Mouse (Mus musculus) liver, postnatal 0 days (tissue): ENCODE results near the gene Aimp1. TPM values are rescaled to one million over a fixed set of nuclear protein-coding genes. Genes with fewer than 3 reads are reported as not detected.

Experiments used
- ATAC-seq: fragments of 200-750 bp; cut with Nextera tagmentation; 2 replicates; pipeline ENCODE4 v1.8.0; 2017; ENCODE audit warnings: mild to moderate bottlenecking, moderate library complexity
- DNase-seq: peaks from one replicate; pipeline ENCODE4 v3.0.0-alpha.2; 2016
- H3K27ac ChIP-seq: fragments of 300-500 bp; sonication (generic); 2 replicates; pipeline ENCODE4 v1.5.1; 2014; ENCODE audit warnings: antibody characterized with exemption, moderate library complexity, mild to moderate bottlenecking, low read depth
- H3K27me3 ChIP-seq: fragments of 300-500 bp; sonication (generic); 2 replicates; pipeline ENCODE4 v1.6.1; 2014; ENCODE audit warnings: low read length, control low read depth, mixed read lengths; ENCODE audit not compliant: insufficient read depth
- H3K36me3 ChIP-seq: fragments of 300-500 bp; sonication (generic); replicated peaks from 2 replicates; pipeline ENCODE4 v1.6.1; 2014; ENCODE audit warnings: mild to moderate bottlenecking, control low read depth, low read length, moderate library complexity, mixed read lengths; ENCODE audit not compliant: insufficient read depth
- H3K4me1 ChIP-seq: fragments of 300-500 bp; sonication (generic); 2 replicates; pipeline ENCODE4 v1.6.1; 2014; ENCODE audit warnings: antibody characterized with exemption, mild to moderate bottlenecking, control low read depth; ENCODE audit not compliant: insufficient read depth
- H3K4me2 ChIP-seq: fragments of 300-500 bp; sonication (generic); 2 replicates; pipeline ENCODE4 v1.6.1; 2014; ENCODE audit warnings: low read depth, mild to moderate bottlenecking, low read length, moderate library complexity, mixed read lengths
- H3K4me3 ChIP-seq: fragments of 300-500 bp; sonication (generic); 2 replicates; pipeline ENCODE4 v1.5.1; 2014; ENCODE audit warnings: low read depth, low read length
- H3K9ac ChIP-seq: fragments of 300-500 bp; sonication (generic); replicated peaks from 2 replicates; pipeline ENCODE4 v1.6.1; 2014; ENCODE audit warnings: mild to moderate bottlenecking, moderate library complexity
- H3K9me3 ChIP-seq: fragments of 300-500 bp; sonication (generic); 2 replicates; pipeline ENCODE4 v1.6.1; 2016; ENCODE audit warnings: mild to moderate bottlenecking, control low read depth, low read length, mixed read lengths
- CTCF ChIP-seq: sonication (generic); IDR thresholded peaks from 2 replicates; pipeline ENCODE4 v1.5.1; 2016; ENCODE audit warnings: antibody characterized with exemption, low read depth
- EP300 ChIP-seq: IDR thresholded peaks from 2 replicates; pipeline ENCODE4 v1.6.1; 2016; ENCODE audit warnings: antibody characterized with exemption, low read depth, mild to moderate bottlenecking
- WGBS: fragments of 180-500 bp; shearing (Covaris S2); extraction: QIAGEN DNeasy Blood & Tissue Kit; methylation state at CpG from one replicate; pipeline ENCODE4 v1.1.7; 2014; ENCODE audit not compliant: insufficient replicate concordance; 5-methylcytosine and 5-hydroxymethylcytosine counted together
- polyA plus RNA-seq: library from polyadenylated mRNA; unstranded; fragments of >200 nt; fragmentation: Nextera tagmentation; extraction: Ambion mirVana; gene quantifications from 2 replicates; pipeline ENCODE4 v1.2.1, GENCODE M21; 2015

Aimp1 gene
- polyA plus RNA-seq, result 28.2 and 29.8 TPM in 2 replicates

DNA sequence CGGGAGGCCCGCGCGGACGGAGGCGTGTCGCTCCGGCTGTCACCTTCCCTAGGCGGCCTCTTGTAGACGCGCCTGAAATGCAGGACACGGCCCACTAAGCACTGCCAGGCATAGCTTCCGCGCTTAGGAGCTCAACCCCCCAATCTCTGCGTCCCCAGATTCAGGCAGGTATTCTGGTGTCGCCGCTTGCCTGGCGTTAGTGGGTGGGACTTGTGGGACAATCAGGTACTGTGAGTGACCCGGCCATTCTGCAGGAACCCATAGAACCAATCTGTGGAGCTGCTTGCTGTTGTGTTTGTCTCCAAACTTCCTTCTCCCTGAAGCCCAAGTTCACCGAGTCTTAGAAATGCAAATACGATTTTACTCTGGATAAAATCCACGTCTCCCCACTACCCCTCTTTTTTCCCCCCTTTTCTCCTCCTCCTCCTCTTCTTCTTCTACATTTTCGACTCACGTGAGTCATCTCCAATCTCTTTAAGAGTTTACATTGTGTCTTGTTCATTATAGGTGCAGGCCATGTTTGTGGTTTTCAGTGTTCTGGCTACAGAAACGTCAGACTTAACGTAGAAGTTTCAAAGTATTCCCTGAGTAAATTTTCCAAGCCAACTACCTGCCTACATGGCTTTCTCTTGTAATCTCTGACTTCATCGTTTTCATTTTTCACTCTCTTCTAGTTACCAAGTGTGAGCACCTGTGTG lies at the start of gene Aimp1:
Gene Aimp1, minus strand, starts transcription at position 140 of the 698 bp plus-strand sequence.
- no peak for ATAC-seq
- Histone ChIP-seq H3K4me2 (peak within 1 kb of the TSS; percentile 76), H3K27ac (peak within 1 kb of the TSS; percentile 85), H3K4me1 (peaks cover 7% of the 10 kb centered on the region), H3K9ac (peak within 1 kb of the TSS; percentile 92), H3K9me3 (no peaks in the 10 kb centered on the region), H3K4me3 (peak within 1 kb of the TSS; percentile 65), H3K27me3 (no peaks in the 10 kb centered on the region), H3K36me3 (peaks cover 3% of the 10 kb centered on the region; the same call in 1 of the 2 replicates)
- WGBS, result 2% methylated on average over 27 of the region's 27 CpGs
- DNase-seq, result no peak
- TF ChIP-seq EP300 (no peak), CTCF (no peak)

DNA sequence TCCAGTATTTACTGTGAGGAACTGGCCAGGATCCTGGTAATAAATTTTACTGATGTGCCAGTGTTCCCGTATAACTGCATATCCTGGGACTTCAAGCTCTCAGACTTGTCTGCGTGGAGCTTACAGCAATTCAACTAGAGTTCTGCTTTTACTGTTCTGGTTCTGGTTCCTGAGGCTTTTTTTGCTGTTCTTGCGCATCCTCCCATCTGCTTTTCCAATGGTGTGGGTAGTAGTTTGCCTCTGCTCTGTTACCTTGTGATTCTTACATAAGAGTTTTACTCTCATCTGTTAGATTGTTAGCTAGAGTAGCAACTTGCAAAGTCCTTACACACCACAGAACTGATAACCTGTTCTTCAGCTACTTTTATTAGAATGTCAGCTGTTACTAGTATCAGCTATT lies 40.2 kb upstream of the Aimp1 start:
- no peak for ATAC-seq
- WGBS, result 87% methylated on average over 3 of the region's 3 CpGs
- Histone ChIP-seq H3K4me2 (no peak overlapping the region), H3K4me3 (no peak overlapping the region), H3K9ac (no peak overlapping the region), H3K36me3 (peaks cover 21% of the 10 kb centered on the region), H3K4me1 (no peaks in the 10 kb centered on the region), H3K27me3 (no peaks in the 10 kb centered on the region), H3K27ac (no peak overlapping the region), H3K9me3 (no peaks in the 10 kb centered on the region)
- DNase-seq, result no peak
- TF ChIP-seq EP300 (no peak), CTCF (no peak)

DNA sequence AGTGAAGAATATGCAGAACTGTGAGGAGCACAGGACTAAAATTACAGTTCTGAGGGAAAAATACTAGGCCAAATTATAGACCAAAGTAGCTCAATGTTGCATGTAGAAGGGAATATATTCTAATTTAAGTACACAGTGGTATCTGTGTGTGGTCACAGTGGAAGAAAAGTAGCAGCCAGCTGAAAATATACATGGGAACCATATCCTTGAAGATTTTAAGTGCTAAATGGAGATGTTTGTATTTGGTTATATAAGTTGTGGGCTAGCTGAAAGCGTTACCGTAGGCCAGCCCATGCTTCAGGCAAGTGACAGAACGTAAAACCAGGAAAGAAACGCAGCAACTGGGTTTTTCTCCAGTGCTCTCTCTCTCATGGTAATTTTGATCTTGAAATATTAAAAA lies 33.1 kb upstream of the Aimp1 start:
- Histone ChIP-seq H3K4me3 (no peak overlapping the region), H3K36me3 (peaks cover 2% of the 10 kb centered on the region; the same call in 1 of the 2 replicates), H3K4me1 (no peaks in the 10 kb centered on the region), H3K4me2 (no peak overlapping the region), H3K27ac (no peak overlapping the region), H3K9ac (no peak overlapping the region), H3K27me3 (no peaks in the 10 kb centered on the region), H3K9me3 (no peaks in the 10 kb centered on the region)
- ATAC-seq (no peak), DNase-seq (no peak)
- TF ChIP-seq CTCF (no peak), EP300 (no peak)
- WGBS, result 92% methylated on average over 4 of the region's 4 CpGs

DNA sequence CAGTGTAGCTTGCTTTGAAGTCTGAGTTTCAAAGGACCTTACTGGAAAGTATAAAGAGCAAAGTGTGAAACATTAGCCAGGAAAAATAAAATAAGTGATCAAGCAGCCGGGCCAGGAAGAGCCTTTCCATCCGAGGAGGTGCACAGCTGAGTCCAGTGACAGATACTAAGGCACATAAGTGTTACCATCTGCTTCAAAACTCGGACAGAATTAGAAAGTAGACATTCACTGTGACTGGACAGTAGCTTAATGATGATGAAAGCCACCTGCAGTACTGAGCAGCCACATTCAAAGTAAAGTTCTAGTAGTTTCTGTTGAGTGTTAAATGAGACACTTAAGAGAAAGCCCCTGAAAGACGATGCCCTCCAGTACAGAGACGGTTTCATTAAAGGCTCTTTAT lies 29.7 kb upstream of the Aimp1 start:
- WGBS, result 87% methylated on average over 5 of the region's 5 CpGs
- Histone ChIP-seq H3K27me3 (no peaks in the 10 kb centered on the region), H3K4me2 (no peak overlapping the region), H3K9ac (no peak overlapping the region), H3K27ac (no peak overlapping the region), H3K9me3 (no peaks in the 10 kb centered on the region), H3K4me1 (no peaks in the 10 kb centered on the region), H3K36me3 (peaks cover 2% of the 10 kb centered on the region; the same call in 1 of the 2 replicates), H3K4me3 (no peak overlapping the region)
- no peak for TF ChIP-seq EP300
- TF ChIP-seq CTCF, result no peak
- ATAC-seq (no peak), DNase-seq (no peak)

DNA sequence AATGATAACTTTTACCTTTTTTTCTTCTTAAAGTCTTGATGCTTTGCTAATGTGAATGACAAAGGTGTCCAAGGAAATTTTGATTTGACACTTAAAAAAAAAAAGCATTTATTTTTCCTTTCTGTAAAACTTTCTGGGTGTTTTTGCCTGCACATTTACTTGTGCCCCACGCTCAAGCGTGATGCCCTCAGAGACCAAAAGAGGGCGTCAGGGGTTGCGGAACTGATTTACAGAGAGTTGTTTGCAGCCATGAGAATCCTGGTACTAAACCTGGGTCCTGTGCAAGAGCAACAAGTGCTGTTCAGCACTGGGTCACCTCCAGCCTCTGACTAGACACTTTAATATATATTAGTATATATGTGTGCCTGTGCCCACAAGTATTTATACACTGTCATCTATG lies 22.8 kb upstream of the Aimp1 start:
- no peak overlapping the region for H3K9ac ChIP-seq
- H3K36me3 ChIP-seq, result no peaks in the 10 kb centered on the region
- DNase-seq (no peak), ATAC-seq (no peak)
- no peaks in the 10 kb centered on the region for H3K27me3 ChIP-seq
- TF ChIP-seq CTCF (0 out of 2 replicates have a peak, but pooled peaks have one; percentile 11), EP300 (no peak)
- H3K4me3 ChIP-seq, result no peak overlapping the region
- no peak overlapping the region for H3K4me2 ChIP-seq
- H3K4me1 ChIP-seq, result no peaks in the 10 kb centered on the region
- 85% methylated on average over 4 of the region's 4 CpGs for WGBS
- no peak overlapping the region for H3K27ac ChIP-seq
- no peaks in the 10 kb centered on the region for H3K9me3 ChIP-seq

- no peak for DNase-seq
- H3K27me3 ChIP-seq, result no peaks in the 10 kb centered on the region
- H3K36me3 ChIP-seq, result no peaks in the 10 kb centered on the region
- ATAC-seq, result no peak
- no peak overlapping the region for H3K9ac ChIP-seq
- no peak overlapping the region for H3K4me3 ChIP-seq
- no peak overlapping the region for H3K4me2 ChIP-seq
- H3K4me1 ChIP-seq, result no peaks in the 10 kb centered on the region
- no peak overlapping the region for H3K27ac ChIP-seq
- WGBS, result 72% methylated on average over 3 of the region's 3 CpGs
- no peaks in the 10 kb centered on the region for H3K9me3 ChIP-seq
- TF ChIP-seq CTCF (no peak), EP300 (no peak)
Observed at GRCm38 (mm10) chr3:132704216-132704615, 20.0 kb upstream of the Aimp1 start.
